Mouse (Mus musculus): Measurements from ENCODE around the gene Lrpprc.

DNA sequence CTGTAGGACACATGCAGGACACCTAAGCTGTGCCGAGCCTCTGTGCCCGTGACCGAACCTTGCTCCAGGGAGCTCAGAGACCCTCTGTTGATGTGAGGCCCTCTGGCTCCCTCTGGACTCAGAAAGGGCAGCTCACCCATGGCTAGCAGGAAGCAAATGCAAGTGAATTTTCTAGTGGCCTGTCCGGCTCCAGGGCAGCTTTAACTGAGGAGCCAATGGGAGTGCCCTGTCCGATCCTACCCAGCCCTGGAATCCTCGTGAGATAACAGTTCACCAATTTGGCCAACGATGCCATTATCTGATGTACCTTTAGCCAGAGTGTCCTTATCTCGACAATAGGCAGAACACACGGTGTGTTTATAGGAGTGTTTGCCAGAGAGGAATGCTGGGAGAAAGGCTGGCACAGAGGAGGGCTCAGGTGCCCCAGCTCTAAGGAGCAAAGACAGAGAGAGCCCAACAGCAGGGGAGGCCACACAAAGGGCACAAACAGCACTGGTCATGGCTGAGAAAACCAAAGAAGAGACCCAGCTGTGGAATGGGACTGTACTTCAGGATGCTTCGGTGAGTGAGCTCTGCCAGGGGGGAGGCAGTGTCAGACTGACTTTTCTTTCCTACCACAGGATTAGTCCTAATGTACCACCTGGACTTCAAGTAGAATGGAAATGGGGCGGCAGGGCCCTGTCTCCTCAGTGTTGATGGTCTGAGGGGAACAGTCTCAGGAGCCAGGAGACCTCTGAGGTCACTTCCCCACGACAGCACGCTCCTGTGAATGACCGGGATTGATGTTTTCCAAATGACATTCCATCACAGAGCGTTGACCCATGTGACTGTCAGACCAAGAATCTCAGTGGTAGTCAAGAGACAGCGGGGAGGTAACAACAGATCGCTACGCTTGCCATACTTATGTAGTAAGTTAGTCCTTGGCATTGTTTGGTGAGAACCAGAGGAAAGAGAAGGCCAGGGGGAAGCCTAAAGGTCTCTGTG is 107.6 kb downstream of the Lrpprc start, which contains the start of gene Abcg5:
- TF ChIP-seq TCF12 (IDR thresholded peaks at IDR 0.05; ENCODE audit: low read depth, low read length) = no peak
- TF ChIP-seq NELFE (IDR thresholded peaks at IDR 0.05; ENCODE audit: low read depth, low read length) = no peak
- no peak for TF ChIP-seq POLR2A (IDR thresholded peaks at IDR 0.05; ENCODE audit: low read depth, low read length)
- TF ChIP-seq ZC3H11A (IDR thresholded peaks at IDR 0.05; ENCODE audit: low read depth, low read length) = no peak
- TF ChIP-seq EP300 (IDR thresholded peaks at IDR 0.05; ENCODE audit: low read length) = no peak

Data from CH12.LX (cell line).